Mouse (Mus musculus): ENCODE results near the gene Gclc. TPM values are rescaled to one million over a fixed set of nuclear protein-coding genes. Genes with fewer than 3 reads are reported as not detected.
A peak's percentile ranks its signal among the peaks of the same experiment; 100 is the strongest.

Gene Gclc
- polyA plus RNA-seq (2012; rRNA removed) = 11.1 and 12.9 TPM in 2 replicates

GRCm38 (mm10) chr9:77753853-77754727 is at the start of gene Gclc:
TSS of gene Gclc (plus strand) at chr9:77754535.
- H3K27ac ChIP-seq (ENCODE audit: control insufficient read depth, insufficient read depth, low read depth, low read length) = peak within 1 kb of the TSS; percentile 85
- peaks cover 14% of the 10 kb centered on the region for H3K4me1 ChIP-seq (ENCODE audit: control insufficient read depth, insufficient read depth, low read length)
- peak within 1 kb of the TSS; percentile 98 for H3K4me3 ChIP-seq (ENCODE audit: control insufficient read depth, low read depth, low read length)
- no peaks in the 10 kb centered on the region for H3K36me3 ChIP-seq (ENCODE audit: control insufficient read depth, insufficient read depth, low read length)
- H3K27me3 ChIP-seq (ENCODE audit: control insufficient read depth, insufficient read depth, low read length) = no peaks in the 10 kb centered on the region
- TF ChIP-seq CTCF (IDR thresholded peaks at IDR 0.05; ENCODE audit: control insufficient read depth, insufficient read depth, insufficient replicate concordance, low read depth, low read length) (no peak), POLR2A (IDR thresholded peaks at IDR 0.05; ENCODE audit: control insufficient read depth, low read depth, low read length) (peak; percentile 92)

GRCm38 (mm10) chr9:77706515-77706914 is 47.8 kb upstream of the Gclc start:
- Histone ChIP-seq H3K27me3 (ENCODE audit: control insufficient read depth, insufficient read depth, low read length) (no peaks in the 10 kb centered on the region), H3K36me3 (ENCODE audit: control insufficient read depth, insufficient read depth, low read length) (no peaks in the 10 kb centered on the region), H3K27ac (ENCODE audit: control insufficient read depth, insufficient read depth, low read depth, low read length) (no peak overlapping the region), H3K4me1 (ENCODE audit: control insufficient read depth, insufficient read depth, low read length) (peaks cover 2% of the 10 kb centered on the region; the same call in 1 of the 2 replicates), H3K4me3 (ENCODE audit: control insufficient read depth, low read depth, low read length) (no peak overlapping the region)
- TF ChIP-seq POLR2A (IDR thresholded peaks at IDR 0.05; ENCODE audit: control insufficient read depth, low read depth, low read length) (no peak), CTCF (IDR thresholded peaks at IDR 0.05; ENCODE audit: control insufficient read depth, insufficient read depth, insufficient replicate concordance, low read depth, low read length) (no peak)

GRCm38 (mm10) chr9:77707433-77708139 is 46.7 kb upstream of the Gclc start:
- H3K36me3 ChIP-seq (ENCODE audit: control insufficient read depth, insufficient read depth, low read length) = no peaks in the 10 kb centered on the region
- TF ChIP-seq CTCF (IDR thresholded peaks at IDR 0.05; ENCODE audit: control insufficient read depth, insufficient read depth, insufficient replicate concordance, low read depth, low read length) = no peak
- TF ChIP-seq POLR2A (IDR thresholded peaks at IDR 0.05; ENCODE audit: control insufficient read depth, low read depth, low read length) = no peak
- no peak overlapping the region for H3K27ac ChIP-seq (ENCODE audit: control insufficient read depth, insufficient read depth, low read depth, low read length)
- H3K4me1 ChIP-seq (ENCODE audit: control insufficient read depth, insufficient read depth, low read length) = peaks cover 2% of the 10 kb centered on the region; the same call in 1 of the 2 replicates
- H3K27me3 ChIP-seq (ENCODE audit: control insufficient read depth, insufficient read depth, low read length) = no peaks in the 10 kb centered on the region
- no peak overlapping the region for H3K4me3 ChIP-seq (ENCODE audit: control insufficient read depth, low read depth, low read length)

GRCm38 (mm10) chr9:77708950-77709349 is 45.4 kb upstream of the Gclc start:
- Histone ChIP-seq H3K4me3 (ENCODE audit: control insufficient read depth, low read depth, low read length) (no peak overlapping the region), H3K27me3 (ENCODE audit: control insufficient read depth, insufficient read depth, low read length) (no peaks in the 10 kb centered on the region), H3K36me3 (ENCODE audit: control insufficient read depth, insufficient read depth, low read length) (no peaks in the 10 kb centered on the region), H3K27ac (ENCODE audit: control insufficient read depth, insufficient read depth, low read depth, low read length) (no peak overlapping the region), H3K4me1 (ENCODE audit: control insufficient read depth, insufficient read depth, low read length) (peaks cover 2% of the 10 kb centered on the region; the same call in 1 of the 2 replicates)
- TF ChIP-seq POLR2A (IDR thresholded peaks at IDR 0.05; ENCODE audit: control insufficient read depth, low read depth, low read length) = no peak
- no peak for TF ChIP-seq CTCF (IDR thresholded peaks at IDR 0.05; ENCODE audit: control insufficient read depth, insufficient read depth, insufficient replicate concordance, low read depth, low read length)

GRCm38 (mm10) chr9:77711021-77711569 is 43.2 kb upstream of the Gclc start:
- Histone ChIP-seq H3K4me3 (ENCODE audit: control insufficient read depth, low read depth, low read length) (no peak overlapping the region), H3K4me1 (ENCODE audit: control insufficient read depth, insufficient read depth, low read length) (peaks cover 2% of the 10 kb centered on the region; the same call in 1 of the 2 replicates), H3K27me3 (ENCODE audit: control insufficient read depth, insufficient read depth, low read length) (no peaks in the 10 kb centered on the region), H3K27ac (ENCODE audit: control insufficient read depth, insufficient read depth, low read depth, low read length) (no peak overlapping the region), H3K36me3 (ENCODE audit: control insufficient read depth, insufficient read depth, low read length) (no peaks in the 10 kb centered on the region)
- TF ChIP-seq POLR2A (IDR thresholded peaks at IDR 0.05; ENCODE audit: control insufficient read depth, low read depth, low read length) (no peak), CTCF (IDR thresholded peaks at IDR 0.05; ENCODE audit: control insufficient read depth, insufficient read depth, insufficient replicate concordance, low read depth, low read length) (no peak)

GRCm38 (mm10) chr9:77712816-77713215 is 41.5 kb upstream of the Gclc start:
- Histone ChIP-seq H3K4me3 (ENCODE audit: control insufficient read depth, low read depth, low read length) (no peak overlapping the region), H3K27ac (ENCODE audit: control insufficient read depth, insufficient read depth, low read depth, low read length) (no peak overlapping the region), H3K27me3 (ENCODE audit: control insufficient read depth, insufficient read depth, low read length) (no peaks in the 10 kb centered on the region), H3K4me1 (ENCODE audit: control insufficient read depth, insufficient read depth, low read length) (no peaks in the 10 kb centered on the region), H3K36me3 (ENCODE audit: control insufficient read depth, insufficient read depth, low read length) (no peaks in the 10 kb centered on the region)
- no peak for TF ChIP-seq CTCF (IDR thresholded peaks at IDR 0.05; ENCODE audit: control insufficient read depth, insufficient read depth, insufficient replicate concordance, low read depth, low read length)
- TF ChIP-seq POLR2A (IDR thresholded peaks at IDR 0.05; ENCODE audit: control insufficient read depth, low read depth, low read length) = no peak

GRCm38 (mm10) chr9:77713301-77713700 is 41.0 kb upstream of the Gclc start:
- Histone ChIP-seq H3K27ac (ENCODE audit: control insufficient read depth, insufficient read depth, low read depth, low read length) (no peak overlapping the region), H3K4me1 (ENCODE audit: control insufficient read depth, insufficient read depth, low read length) (no peaks in the 10 kb centered on the region), H3K27me3 (ENCODE audit: control insufficient read depth, insufficient read depth, low read length) (no peaks in the 10 kb centered on the region)

More at GRCm38 (mm10) chr9:77713301-77713700, 41.0 kb upstream of the Gclc start:
- no peak for TF ChIP-seq CTCF (IDR thresholded peaks at IDR 0.05; ENCODE audit: control insufficient read depth, insufficient read depth, insufficient replicate concordance, low read depth, low read length)
- TF ChIP-seq POLR2A (IDR thresholded peaks at IDR 0.05; ENCODE audit: control insufficient read depth, low read depth, low read length) = no peak
- no peaks in the 10 kb centered on the region for H3K36me3 ChIP-seq (ENCODE audit: control insufficient read depth, insufficient read depth, low read length)
- no peak overlapping the region for H3K4me3 ChIP-seq (ENCODE audit: control insufficient read depth, low read depth, low read length)

Data from testis, adult 2 months (tissue).